Mouse (Mus musculus) hindbrain, embryonic 11.5 days (tissue): ENCODE data around the gene Brd1. TPM values are rescaled to one million over a fixed set of nuclear protein-coding genes. Genes with fewer than 3 reads are reported as not detected.

Experiments used
- ATAC-seq: fragments of 200-750 bp; cut with Nextera tagmentation; 2 replicates; pipeline ENCODE4 v1.8.0; 2017; ENCODE audit warnings: mild to moderate bottlenecking, moderate TSS enrichment, moderate library complexity; ENCODE audit not compliant: low FRiP score
- DNase-seq: peaks from one replicate; pipeline ENCODE4 v3.0.0-alpha.2; 2015; ENCODE audit warnings: low spot score
- H3K27ac ChIP-seq: fragments of 300-500 bp; sonication (generic); 2 replicates; pipeline ENCODE4 v1.5.1; 2014; ENCODE audit warnings: mild to moderate bottlenecking, low read depth, low read length
- H3K27me3 ChIP-seq: fragments of 300-500 bp; sonication (generic); 2 replicates; pipeline ENCODE4 v1.6.1; 2014; ENCODE audit warnings: mild to moderate bottlenecking, low read length, moderate library complexity, mixed read lengths; ENCODE audit not compliant: control insufficient read depth, insufficient read depth
- H3K36me3 ChIP-seq: fragments of 300-500 bp; sonication (generic); 2 replicates; pipeline ENCODE4 v1.6.1; 2014; ENCODE audit warnings: mild to moderate bottlenecking, low read length, moderate library complexity, mixed read lengths; ENCODE audit not compliant: control insufficient read depth, insufficient read depth
- H3K4me1 ChIP-seq: fragments of 300-500 bp; sonication (generic); replicated peaks from 2 replicates; pipeline ENCODE4 v1.6.1; 2014; ENCODE audit warnings: low read length, mixed read lengths; ENCODE audit not compliant: control insufficient read depth, insufficient read depth
- H3K4me2 ChIP-seq: fragments of 300-500 bp; sonication (generic); replicated peaks from 2 replicates; pipeline ENCODE4 v1.6.1; 2014; ENCODE audit warnings: mild to moderate bottlenecking, low read depth, low read length
- H3K4me3 ChIP-seq: fragments of 300-500 bp; sonication (generic); 2 replicates; pipeline ENCODE4 v1.5.1; 2014; ENCODE audit warnings: low read depth, low read length
- H3K9ac ChIP-seq: fragments of 300-500 bp; sonication (generic); 2 replicates; pipeline ENCODE4 v1.6.1; 2014; ENCODE audit warnings: low read depth, low read length
- H3K9me3 ChIP-seq: fragments of 300-500 bp; sonication (generic); 2 replicates; pipeline ENCODE4 v1.6.1; 2016; ENCODE audit warnings: low read length; ENCODE audit not compliant: control insufficient read depth
- WGBS: fragments of 180-500 bp; shearing (Covaris S2); extraction: QIAGEN DNeasy Blood & Tissue Kit; methylation state at CpG from one replicate; pipeline ENCODE4 v1.1.7; 2014; 5-methylcytosine and 5-hydroxymethylcytosine counted together
- polyA plus RNA-seq: library from polyadenylated mRNA; unstranded; fragments of >200 nt; fragmentation: Nextera tagmentation; extraction: Ambion mirVana; gene quantifications from 2 replicates; pipeline ENCODE4 v1.2.1, GENCODE M21; 2014

Brd1 gene
- polyA plus RNA-seq, 1 experiment from 2014 or later = 29.4 TPM

DNA sequence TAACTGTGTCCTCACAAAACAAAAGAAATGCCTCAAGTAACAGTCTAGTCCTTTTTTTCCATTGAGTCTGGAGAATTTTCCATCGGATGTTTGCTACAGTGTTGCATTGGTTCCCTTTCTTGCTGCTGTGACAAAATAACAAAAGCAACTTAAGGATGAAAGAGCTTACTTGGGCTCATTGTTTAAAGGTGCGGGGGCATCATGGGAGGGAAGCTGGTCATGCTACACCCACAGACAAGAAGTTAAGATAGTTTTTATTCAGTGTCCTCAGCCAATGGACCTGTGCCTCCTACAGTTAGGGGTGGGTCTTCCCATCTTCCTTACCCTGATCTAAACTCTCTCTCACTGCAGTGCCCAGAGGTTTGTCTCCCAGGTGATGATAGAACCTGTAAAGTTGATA, 4.4 kb upstream of the Brd1 start:
- Histone ChIP-seq H3K27ac (no peak overlapping the region), H3K36me3 (no peaks in the 10 kb centered on the region), H3K9me3 (no peaks in the 10 kb centered on the region), H3K4me2 (no peak overlapping the region), H3K27me3 (no peaks in the 10 kb centered on the region), H3K9ac (no peak overlapping the region), H3K4me3 (no peak overlapping the region), H3K4me1 (0 out of 2 replicates have a peak, but pooled peaks cover 2% of the 10 kb centered on the region)
- DNase-seq (no peak), ATAC-seq (no peak)
- WGBS = 67% methylated on average over 2 of the region's 2 CpGs

DNA sequence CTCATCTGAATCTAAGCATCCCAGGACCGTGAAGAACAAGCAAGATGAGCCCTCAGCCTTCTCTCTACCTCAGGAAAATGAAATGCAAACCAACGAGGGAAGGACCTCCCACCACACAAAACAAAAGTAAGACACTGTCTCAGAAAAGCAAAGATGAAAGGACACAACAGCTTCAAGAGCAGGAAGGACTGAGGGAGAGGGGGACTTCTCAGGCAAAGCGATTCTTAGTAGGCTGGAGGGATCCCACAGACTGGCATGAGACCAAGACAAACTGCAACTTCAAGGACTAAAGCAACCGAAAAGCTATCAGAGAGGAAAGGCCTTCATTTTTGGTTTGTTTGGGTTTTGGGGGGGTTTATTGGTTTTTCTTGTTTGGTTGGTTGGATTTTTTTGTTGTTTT, 2.1 kb upstream of the Brd1 start:
- Histone ChIP-seq H3K4me2 (no peak overlapping the region), H3K9me3 (no peaks in the 10 kb centered on the region), H3K27ac (no peak overlapping the region), H3K36me3 (no peaks in the 10 kb centered on the region), H3K9ac (no peak overlapping the region), H3K4me3 (no peak overlapping the region), H3K27me3 (no peaks in the 10 kb centered on the region), H3K4me1 (peaks cover 12% of the 10 kb centered on the region)
- DNase-seq = no peak
- 73% methylated on average over 4 of the region's 4 CpGs for WGBS
- no peak for ATAC-seq

DNA sequence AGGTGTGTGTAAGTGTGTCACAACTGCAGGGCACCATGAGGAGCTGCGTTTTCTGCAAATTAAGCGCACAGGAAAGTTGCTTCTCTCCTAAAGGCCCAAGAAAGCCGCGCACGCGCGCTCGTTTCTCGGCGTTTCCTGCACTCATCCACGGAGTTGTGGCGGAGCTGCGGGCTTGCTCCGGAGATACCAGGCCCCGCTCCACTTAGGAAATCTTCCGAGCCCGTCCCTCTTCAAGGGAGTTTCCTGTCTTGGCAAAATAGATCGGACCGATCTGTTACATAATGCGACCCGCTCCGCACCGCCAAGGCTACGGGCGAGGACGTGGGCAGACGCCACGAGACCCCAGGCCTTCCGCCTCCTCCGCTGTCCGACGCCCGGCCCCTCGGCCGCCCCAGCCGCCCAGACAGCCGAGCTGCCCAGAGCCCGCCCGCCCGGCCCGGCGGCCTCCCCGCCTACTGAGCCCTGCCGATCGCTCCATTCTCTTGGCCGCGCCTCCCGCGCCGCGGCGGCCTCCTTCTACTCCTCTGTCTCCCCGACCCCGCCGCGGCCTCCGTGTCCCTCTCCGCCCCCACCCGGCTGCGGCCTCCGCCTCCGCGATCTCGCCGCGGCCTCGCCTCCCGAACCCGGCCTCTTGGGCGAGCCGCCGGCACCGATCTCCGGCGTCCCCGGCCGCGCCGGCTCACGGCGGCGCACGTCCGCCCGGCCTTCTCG, 837 bp downstream of the Brd1 start:
- peak overlapping the region; percentile 85 for H3K4me2 ChIP-seq
- H3K9me3 ChIP-seq = no peaks in the 10 kb centered on the region
- ATAC-seq (peak; percentile 51), DNase-seq (peak; percentile 72)
- WGBS = under 1% methylated on average over 54 of the region's 86 CpGs
- peak overlapping the region; percentile 67 for H3K4me3 ChIP-seq
- no peaks in the 10 kb centered on the region for H3K27me3 ChIP-seq
- H3K9ac ChIP-seq = peak overlapping the region; percentile 93
- peaks cover 12% of the 10 kb centered on the region for H3K4me1 ChIP-seq
- peaks cover 16% of the 10 kb centered on the region for H3K36me3 ChIP-seq
- peak overlapping the region; percentile 82 for H3K27ac ChIP-seq

DNA sequence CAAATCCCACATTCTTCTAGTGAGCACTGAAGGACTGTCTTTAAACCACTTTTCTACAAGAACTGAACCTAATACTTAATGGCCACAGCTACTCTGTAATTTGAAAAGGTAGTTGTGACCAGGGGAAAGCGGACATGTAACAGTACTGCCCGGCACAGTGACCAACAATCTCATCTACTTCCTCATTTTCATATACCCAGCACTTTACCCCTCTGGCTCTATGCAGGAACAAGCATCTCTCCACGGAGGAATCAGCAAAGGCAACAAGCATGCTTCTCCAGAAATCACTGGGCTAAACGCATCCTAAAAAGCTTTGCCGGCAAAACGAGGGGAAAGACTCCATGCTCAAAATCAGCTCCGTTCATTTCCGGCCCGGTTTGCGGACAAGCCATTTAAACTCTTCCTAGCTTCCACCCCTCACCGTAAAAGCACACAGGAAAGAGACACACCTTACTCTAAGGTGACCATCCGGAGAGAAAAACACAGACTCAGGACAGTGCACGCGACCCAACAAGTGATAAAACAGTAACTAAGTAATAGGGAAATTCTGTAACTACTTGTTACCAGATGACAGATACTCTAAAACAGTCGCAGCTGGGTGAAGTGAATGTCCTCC, 1.5 kb downstream of the Brd1 start:
- Histone ChIP-seq H3K4me3 (peak overlapping the region; percentile 67), H3K4me2 (peak overlapping the region; percentile 85), H3K9ac (peak overlapping the region; percentile 93), H3K4me1 (peaks cover 12% of the 10 kb centered on the region), H3K27me3 (no peaks in the 10 kb centered on the region), H3K27ac (no peak overlapping the region), H3K36me3 (peaks cover 16% of the 10 kb centered on the region), H3K9me3 (no peaks in the 10 kb centered on the region)
- ATAC-seq (no peak), DNase-seq (no peak)
- 35% methylated on average over 15 of the region's 15 CpGs for WGBS

DNA sequence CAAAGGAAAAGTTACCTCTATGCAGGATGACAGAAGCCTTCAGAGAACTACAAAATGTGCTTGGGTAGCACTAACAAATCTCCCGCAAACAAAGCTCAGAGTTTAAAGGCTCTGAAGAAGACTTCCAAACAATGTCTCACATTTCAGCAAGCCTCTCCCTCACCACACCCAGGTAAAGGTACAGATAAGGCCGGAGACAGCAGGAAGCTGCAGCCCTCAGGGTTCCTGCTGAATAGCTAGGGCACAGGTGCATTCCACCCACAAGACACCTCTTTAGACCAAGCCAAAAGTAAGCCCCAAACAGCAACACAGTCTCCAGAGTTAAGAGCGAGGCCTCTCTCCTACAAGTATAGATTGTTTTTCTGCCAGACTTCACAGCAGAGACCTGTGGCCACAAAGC, 3.3 kb downstream of the Brd1 start:
- H3K27ac ChIP-seq = no peak overlapping the region
- DNase-seq (no peak), ATAC-seq (no peak)
- no peaks in the 10 kb centered on the region for H3K9me3 ChIP-seq
- no peak overlapping the region for H3K4me3 ChIP-seq
- 89% methylated on average over 3 of the region's 3 CpGs for WGBS
- peaks cover 16% of the 10 kb centered on the region for H3K36me3 ChIP-seq
- H3K4me2 ChIP-seq = no peak overlapping the region
- no peaks in the 10 kb centered on the region for H3K27me3 ChIP-seq
- H3K9ac ChIP-seq = no peak overlapping the region
- peaks cover 12% of the 10 kb centered on the region for H3K4me1 ChIP-seq

DNA sequence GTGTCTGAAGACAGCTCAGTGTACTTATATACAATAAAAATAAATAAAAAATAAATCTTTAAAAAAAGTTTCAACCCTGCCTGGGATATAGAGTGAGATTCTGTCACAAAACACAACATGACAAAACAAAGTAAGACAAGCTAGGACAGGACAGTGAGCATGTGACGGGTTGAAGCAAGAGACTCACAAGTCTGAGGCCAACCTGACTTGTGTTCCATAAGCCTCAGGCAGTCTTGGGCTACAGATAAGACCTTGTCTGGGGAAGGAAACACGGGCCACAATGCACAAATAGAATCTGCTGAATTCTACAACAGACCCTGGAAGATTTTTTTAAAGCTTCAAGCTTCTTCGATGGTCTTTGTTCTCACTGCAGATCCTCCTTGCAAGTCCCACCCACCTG, 6.8 kb downstream of the Brd1 start:
- no peak overlapping the region for H3K27ac ChIP-seq
- no peaks in the 10 kb centered on the region for H3K27me3 ChIP-seq
- H3K36me3 ChIP-seq = peaks cover 16% of the 10 kb centered on the region
- no peak overlapping the region for H3K9ac ChIP-seq
- WGBS = 87% methylated on average over 3 of the region's 3 CpGs
- H3K9me3 ChIP-seq = no peaks in the 10 kb centered on the region
- DNase-seq (no peak), ATAC-seq (no peak)
- no peak overlapping the region for H3K4me2 ChIP-seq
- no peak overlapping the region for H3K4me3 ChIP-seq
- peaks cover 6% of the 10 kb centered on the region for H3K4me1 ChIP-seq

DNA sequence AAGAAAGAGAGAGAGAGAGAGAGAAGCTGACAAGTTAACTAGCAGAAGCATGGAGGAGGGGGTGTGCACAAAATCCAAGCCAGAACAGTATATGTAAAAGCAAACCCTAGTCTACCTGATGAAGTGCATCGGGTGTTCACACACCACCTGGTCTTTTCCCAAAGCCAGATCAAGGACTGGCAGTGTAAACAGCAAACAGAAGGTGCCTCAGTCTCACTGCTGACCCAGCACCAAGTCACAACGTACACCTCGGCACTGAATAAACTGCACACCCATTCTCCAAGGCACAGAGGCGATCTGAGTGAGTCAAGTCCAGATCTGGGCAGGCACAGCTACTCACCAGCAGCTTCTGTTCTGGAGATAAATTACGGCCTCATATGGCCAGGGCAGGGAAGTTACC, 9.0 kb downstream of the Brd1 start:
- ATAC-seq = no peak
- Histone ChIP-seq H3K27me3 (no peaks in the 10 kb centered on the region), H3K4me1 (no peaks in the 10 kb centered on the region), H3K27ac (no peak overlapping the region), H3K36me3 (peaks cover 19% of the 10 kb centered on the region), H3K9me3 (no peaks in the 10 kb centered on the region), H3K9ac (no peak overlapping the region), H3K4me2 (no peak overlapping the region), H3K4me3 (no peak overlapping the region)
- 95% methylated on average over 5 of the region's 5 CpGs for WGBS
- DNase-seq = no peak

DNA sequence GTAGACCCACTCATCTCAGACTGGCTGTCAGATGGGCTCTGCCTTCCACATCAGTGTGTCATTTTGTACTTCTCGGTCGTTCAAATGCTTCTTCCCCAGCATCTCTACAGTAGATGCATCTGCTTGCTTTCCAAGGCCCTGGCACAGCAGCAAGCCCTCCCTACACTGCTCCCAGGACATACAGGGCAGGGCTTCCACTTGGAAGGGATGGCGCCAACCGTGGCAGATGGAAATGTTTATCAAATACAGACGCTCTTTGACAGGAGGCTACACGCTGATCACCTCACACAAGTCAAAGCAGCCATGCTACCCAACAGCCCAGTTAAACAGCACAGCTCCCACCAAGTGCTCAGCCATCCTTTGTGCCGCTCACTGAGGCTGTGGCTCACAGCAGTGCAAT, 9.7 kb downstream of the Brd1 start:
- H3K27me3 ChIP-seq = no peaks in the 10 kb centered on the region
- H3K36me3 ChIP-seq = peaks cover 12% of the 10 kb centered on the region
- H3K9ac ChIP-seq = no peak overlapping the region
- H3K27ac ChIP-seq = no peak overlapping the region
- no peak overlapping the region for H3K4me3 ChIP-seq
- H3K4me1 ChIP-seq = no peaks in the 10 kb centered on the region
- no peak overlapping the region for H3K4me2 ChIP-seq
- no peak for ATAC-seq
- no peaks in the 10 kb centered on the region for H3K9me3 ChIP-seq
- no peak for DNase-seq
- WGBS = 86% methylated on average over 7 of the region's 7 CpGs

DNA sequence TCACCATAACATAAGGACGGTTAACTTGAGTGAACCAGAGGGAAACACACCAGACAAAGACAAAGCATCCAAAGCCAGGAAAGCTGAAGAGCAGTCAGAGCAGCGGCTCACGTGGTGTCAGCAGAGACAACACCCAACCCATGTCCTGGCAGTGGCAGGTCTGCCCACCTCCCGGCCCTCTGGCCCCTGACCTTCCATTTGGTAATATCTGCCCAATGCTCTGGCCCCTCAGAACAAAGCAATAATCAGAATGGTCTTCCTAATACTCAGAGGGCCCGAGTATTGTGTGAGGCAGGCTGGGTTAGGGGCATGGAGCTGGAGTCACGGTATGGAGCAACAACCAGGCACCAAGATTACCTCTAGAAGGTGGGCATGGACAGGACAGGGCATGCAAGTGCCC, 10.8 kb downstream of the Brd1 start:
- 92% methylated on average over 6 of the region's 6 CpGs for WGBS
- no peaks in the 10 kb centered on the region for H3K4me1 ChIP-seq
- no peak overlapping the region for H3K4me2 ChIP-seq
- H3K27me3 ChIP-seq = no peaks in the 10 kb centered on the region
- DNase-seq = no peak
- no peak overlapping the region for H3K9ac ChIP-seq
- H3K9me3 ChIP-seq = no peaks in the 10 kb centered on the region
- no peak for ATAC-seq
- 0 out of 2 replicates have a peak, but pooled peaks cover 4% of the 10 kb centered on the region for H3K36me3 ChIP-seq
- H3K4me3 ChIP-seq = no peak overlapping the region
- H3K27ac ChIP-seq = no peak overlapping the region
